Mouse (Mus musculus): ENCODE data around the gene Cpm.
"Not testable (repeated sequence)": the region's sequence is repeated elsewhere in the genome, so short reads cannot be mapped to it uniquely, and the experiment has no call there.

Cpm gene

DNA sequence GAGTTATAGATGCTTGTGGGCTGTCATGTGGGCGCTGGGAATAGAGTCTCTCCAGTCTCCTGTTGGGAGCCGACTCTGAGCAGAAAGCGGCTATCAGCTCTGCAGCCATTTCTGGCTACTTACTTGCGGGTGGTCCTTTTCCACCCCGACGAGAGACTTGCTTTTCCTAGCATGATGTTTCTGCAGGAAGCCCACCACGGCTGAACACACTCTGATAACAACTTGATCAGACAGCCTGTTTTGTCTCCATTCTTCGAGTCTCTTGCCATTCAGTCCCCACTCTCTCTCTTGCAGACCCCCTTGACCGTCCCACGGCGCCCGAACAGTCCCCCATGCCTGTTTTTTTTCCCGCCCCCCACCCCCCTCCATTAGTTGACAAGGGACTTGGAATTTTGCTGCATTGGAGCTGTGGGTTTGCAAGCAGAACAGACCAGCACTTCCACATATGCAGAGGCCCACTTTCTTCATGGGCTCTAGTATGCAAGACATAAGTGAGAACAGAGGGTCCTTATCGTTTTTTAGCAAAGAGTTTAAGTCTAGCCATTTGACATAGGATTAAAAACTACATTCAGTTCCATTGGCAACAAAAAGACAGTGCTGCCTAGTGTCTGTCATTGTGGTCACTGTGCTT, 103.8 kb downstream of the Cpm start:
- no peak for DNase-seq (ENCODE audit: extremely low read depth, low read depth)

- DNase-seq (ENCODE audit: extremely low read depth, low read depth): not testable (repeated sequence)
Measured at GRCm38 (mm10) chr10:117733626-117734025, 104.3 kb downstream of the Cpm start.

GRCm38 (mm10) chr10:117734104-117734852, 105.0 kb downstream of the Cpm start:
- not testable (repeated sequence) for DNase-seq (ENCODE audit: extremely low read depth, low read depth)

GRCm38 (mm10) chr10:117735396-117735795, 106.1 kb downstream of the Cpm start:
- DNase-seq (ENCODE audit: extremely low read depth, low read depth): not testable (repeated sequence)

GRCm38 (mm10) chr10:117736573-117736972, 107.3 kb downstream of the Cpm start:
- DNase-seq (ENCODE audit: extremely low read depth, low read depth): no peak
